Mouse (Mus musculus) CH12.LX (cell line): ENCODE data around the gene Nsun7.

Experiments used
- BHLHE40 ChIP-seq: IDR thresholded peaks from 2 replicates; pipeline ENCODE4 v1.6.1; 2011; ENCODE audit warnings: mild to moderate bottlenecking, low read depth, low read length, improper control_type of control experiment
- CTCF ChIP-seq, 2 experiments: IDR thresholded peaks in 1 of 2; conservative IDR thresholded peaks in 1 of 2; 2 replicates each; pipeline ENCODE4 v1.5.1; 2011 to 2012; ENCODE audit warnings: low read depth in 2 of 2, low read length in 2 of 2, improper control_type of control experiment in 1 of 2, inconsistent platforms in 1 of 2, mild to moderate bottlenecking in 1 of 2, moderate library complexity in 1 of 2
- MAZ ChIP-seq: IDR thresholded peaks from 2 replicates; pipeline ENCODE4 v1.6.1; 2012; ENCODE audit warnings: low read depth, mild to moderate bottlenecking, inconsistent platforms, low read length, improper control_type of control experiment, moderate library complexity
- RAD21 ChIP-seq: IDR thresholded peaks from 2 replicates; pipeline ENCODE4 v1.6.1; 2011; ENCODE audit warnings: low read depth, mild to moderate bottlenecking, low read length, improper control_type of control experiment, moderate library complexity
- UBTF ChIP-seq: IDR thresholded peaks from 2 replicates; pipeline ENCODE4 v1.6.1; 2012; ENCODE audit warnings: low read depth, mild to moderate bottlenecking, inconsistent platforms, low read length, improper control_type of control experiment, moderate library complexity
- USF2 ChIP-seq: conservative IDR thresholded peaks from 2 replicates; pipeline ENCODE4 v1.6.1; 2011; ENCODE audit warnings: low read depth, low read length, improper control_type of control experiment

- TF ChIP-seq MAZ (no peak), USF2 (no peak), UBTF (no peak), BHLHE40 (no peak), CTCF (conservative IDR thresholded peaks at IDR 0.05 in 1 of 2, IDR thresholded peaks at IDR 0.05 in 1 of 2; ENCODE audit: low read depth in 2 of 2, low read length in 2 of 2) (peak in 1 of 2 experiments; percentile 42; a peak in 2 of 4 replicates), RAD21 (peak; percentile 29)
Observed at GRCm38 (mm10) chr5:66253219-66253618, 6.5 kb upstream of the Nsun7 start.
